Mouse (Mus musculus) right cerebral cortex, postnatal 36 days (tissue): ENCODE results near the gene Steap1.

ENCODE experiments used
- DNase-seq, 2 experiments: peaks; one replicate each; pipeline ENCODE4 v3.0.0; 2022; ENCODE audit warnings: low spot score in 2 of 2, mixed read lengths in 1 of 2

Gene Steap1

DNA sequence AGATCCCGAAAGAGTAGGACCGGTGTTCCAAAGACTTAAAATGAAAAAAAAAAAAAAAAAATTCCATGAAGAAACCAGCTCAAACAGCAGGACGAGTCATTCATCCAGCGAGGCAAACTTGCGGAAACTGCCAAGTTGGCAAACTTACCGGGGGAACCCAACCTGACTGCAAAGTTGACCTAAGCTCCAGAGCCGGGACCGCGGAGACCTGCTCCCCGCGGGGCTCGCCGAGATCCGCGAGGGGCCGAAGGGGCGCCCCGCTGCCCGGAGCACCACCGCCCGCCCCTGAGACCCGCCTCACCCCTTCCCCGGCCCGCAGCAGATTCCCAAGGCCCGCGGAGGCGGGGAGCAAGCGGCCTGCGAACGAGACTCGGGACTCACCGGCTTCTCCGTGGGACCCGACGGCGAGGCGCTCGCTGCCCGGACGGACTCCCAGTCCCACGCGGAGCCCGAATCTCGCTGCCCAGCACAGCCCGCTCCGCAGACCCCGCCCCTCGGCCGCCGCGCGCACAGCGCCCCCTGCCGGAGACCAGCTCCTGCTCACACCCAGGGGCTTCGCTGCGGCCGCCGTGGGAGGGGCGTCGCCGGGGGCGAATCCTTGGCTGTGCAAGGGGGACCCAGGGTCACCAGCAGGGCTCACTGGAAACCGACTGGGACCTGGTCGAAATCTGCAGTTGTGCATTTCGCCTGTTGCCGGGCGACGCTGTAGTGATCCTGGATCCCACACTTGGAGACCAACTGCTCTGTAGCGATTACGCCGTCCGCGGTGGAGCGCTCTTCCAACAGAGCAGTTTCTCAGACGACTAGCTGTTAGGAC is at the start of gene Steap1:
Gene Steap1 (minus strand): TSS at position 461 of the 817 bp plus-strand sequence.
- DNase-seq: peak; percentile 37 to 56

DNA sequence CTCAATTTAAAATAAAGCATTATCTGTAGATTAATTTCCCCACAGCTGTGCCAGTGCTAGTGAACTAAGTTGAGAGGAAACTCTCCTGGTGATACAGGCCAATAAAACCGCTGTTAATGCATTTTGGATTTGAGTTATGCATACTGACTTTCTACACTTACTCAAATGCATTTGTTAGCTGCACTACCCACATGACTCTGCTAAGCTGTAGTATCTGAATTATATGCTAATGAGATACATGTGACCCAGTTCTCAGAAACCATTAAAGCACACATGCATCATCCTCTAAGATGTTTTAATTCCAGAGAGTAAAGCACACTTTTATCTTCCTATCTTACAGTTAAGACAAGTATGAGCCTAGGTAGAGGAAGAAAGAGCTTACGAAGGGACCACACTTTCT is 38.0 kb upstream of the Steap1 start:
- no peak for DNase-seq

DNA sequence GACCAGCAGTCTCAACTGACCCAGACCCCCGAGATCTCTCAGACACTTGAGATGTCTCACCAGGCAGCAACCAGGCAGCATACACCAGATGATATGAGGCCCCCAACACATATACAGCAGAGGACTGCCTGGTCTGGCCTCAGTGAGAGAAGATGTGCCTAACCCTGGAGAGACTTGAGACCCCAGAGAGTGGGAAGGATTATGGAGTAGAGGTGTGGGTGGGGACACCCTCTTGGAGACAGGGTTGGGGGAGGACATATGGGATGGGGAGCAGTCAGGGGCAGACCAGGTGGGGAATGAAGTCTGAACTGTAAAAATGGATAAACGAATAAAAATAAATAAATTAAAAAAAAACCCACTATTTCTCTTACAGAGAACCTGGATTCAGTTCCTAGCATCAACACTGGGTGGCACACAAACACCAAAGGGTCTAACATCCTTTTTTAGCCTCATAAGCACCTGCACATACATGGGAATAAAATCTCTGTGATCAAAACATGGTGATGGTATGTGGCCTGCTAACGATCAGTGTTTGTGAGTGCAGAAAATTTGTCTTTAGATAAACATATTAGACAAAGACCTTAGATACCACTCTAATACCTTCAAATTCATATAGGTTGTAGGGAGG is 7.4 kb upstream of the Steap1 start:
- peak in 1 of 2 experiments; percentile 3 for DNase-seq

DNA sequence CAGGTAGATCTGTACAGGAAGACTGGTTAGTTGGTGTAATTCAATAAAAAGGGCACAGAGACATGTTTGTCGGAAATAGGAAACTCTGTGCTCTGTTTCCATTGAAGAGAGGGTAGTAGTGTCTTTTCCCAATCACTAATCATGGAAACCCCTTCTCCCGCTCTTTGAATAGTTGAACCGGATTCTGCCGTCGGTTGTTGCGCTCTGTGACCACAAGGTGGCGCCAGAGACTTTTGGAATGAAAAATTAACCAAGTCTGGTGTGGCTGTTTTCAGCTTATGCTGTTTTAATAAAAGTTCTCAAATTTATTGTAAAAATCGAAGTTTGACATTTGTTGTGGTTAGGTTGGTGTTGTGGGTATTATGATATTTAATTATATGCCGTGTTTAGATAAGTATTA is 5.9 kb upstream of the Steap1 start:
- DNase-seq: peak; percentile 25 to 35

DNA sequence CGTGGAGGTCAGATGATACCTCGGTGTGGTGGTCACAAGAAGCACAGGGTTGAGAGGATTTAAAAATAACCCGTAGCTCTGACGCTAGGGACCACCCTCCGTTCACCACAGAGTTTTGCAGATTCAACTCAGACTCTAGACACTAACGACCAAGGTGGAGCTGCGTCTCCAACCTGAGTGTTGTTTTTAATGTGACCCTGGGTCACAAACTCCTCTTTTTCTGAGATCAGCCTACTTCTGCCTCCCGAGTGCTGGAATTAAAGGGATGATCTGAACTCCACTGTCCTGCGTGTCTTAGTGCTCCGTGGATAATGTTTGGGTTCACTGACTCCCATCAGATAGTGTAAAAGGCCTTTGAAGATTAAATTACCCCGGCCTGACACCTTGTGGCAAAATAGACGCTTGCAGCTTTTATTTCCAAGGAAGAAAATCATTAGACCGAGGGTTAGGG is 671 bp upstream of the Steap1 start:
- peak; percentile 16 to 17 for DNase-seq

DNA sequence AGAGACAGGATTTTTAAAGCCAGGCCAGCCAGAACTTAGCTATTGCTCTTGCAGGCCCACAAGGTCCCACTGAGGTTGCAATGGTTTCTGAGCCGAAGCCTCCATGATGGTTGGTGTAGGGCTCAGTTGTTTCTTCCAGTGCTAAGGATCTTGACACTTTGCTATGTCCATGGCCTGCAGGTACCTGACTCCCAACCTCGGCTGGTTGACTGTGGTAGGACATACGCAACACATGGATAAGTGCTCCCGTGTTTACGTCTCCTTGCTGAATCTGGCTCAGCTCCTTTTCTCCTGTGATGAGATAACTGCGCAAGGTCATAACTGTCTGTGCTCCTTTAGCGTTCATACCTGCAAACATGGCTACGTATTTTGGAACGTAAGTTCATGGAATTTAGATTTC is 14.7 kb downstream of the Steap1 start:
- DNase-seq: no peak

DNA sequence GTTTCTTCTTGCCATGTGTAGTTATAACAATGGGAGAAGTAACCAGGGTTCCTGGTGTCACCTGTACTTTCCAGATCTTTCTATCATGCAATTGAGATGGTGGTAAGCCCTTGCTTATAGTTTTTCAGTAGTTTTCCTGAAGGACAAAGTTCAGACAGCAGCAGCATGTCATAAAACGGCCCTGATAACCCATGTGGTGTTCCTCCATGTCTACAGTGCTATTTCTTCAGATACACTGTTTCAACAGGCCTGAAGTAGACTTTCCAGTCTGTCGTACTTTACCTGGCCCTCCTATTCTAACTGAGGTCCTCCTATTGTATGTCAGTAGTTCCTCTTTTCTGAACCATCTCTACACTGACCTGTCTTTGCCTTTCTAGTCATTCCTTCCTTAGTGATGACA is 16.3 kb downstream of the Steap1 start:
- no peak for DNase-seq

DNA sequence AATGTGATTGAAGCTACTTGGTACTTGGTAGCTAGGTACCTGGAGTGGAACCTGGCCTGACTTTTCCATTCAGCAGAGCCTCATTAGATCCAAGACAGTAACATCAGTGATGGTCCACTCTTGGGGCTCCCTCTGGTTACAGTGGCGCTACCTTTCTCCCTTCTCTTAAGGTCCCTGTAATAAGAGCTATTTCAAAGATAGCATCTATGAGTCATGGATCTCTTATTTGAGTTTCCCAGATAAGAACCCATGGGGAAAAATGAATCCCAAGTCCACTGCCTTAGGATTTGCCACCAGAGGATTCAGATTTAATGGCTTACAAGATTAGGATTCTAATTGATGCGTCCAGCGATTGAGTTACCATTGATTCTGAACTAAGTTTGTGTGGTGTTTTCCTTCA is 16.9 kb downstream of the Steap1 start:
- no peak for DNase-seq

DNA sequence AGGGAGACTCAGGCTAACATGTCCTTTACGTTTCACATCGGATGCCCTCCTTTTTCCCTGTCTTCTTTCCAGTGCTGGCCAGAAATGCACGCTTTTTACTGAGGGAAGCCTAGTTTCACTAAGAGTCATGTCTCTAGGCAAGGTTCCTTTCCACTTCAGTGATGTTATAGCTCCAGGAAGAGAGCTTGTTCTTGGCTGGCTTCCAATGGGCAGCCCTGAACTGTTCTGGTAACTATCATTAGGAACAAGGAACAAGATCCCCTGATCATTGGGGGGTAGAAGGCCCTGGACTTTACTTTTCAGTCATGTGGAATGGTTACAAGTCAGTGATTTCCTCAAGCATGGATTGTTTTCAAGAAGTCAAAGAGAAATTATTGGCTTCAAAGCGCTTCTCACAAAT is 19.2 kb downstream of the Steap1 start:
- DNase-seq: no peak

DNA sequence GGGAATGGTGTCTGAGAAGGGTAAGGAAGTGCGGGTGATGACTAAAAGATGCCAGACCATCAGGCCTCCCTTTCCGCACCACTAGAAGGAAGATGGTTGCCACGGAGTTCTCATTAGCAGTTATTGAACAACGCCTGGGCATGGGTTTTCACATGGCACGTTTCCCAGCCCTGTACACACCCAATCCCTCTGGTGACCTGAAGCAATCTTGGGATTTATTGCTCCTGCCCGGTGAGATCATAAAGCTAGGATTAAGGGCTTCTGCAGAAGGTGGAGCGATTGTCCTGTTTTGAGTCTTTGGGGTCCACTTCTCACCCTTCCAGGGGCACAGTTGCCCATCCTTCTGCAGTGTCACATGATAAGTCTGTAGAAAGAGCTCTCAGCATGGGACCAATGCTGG is 26.9 kb downstream of the Steap1 start:
- DNase-seq: no peak

DNA sequence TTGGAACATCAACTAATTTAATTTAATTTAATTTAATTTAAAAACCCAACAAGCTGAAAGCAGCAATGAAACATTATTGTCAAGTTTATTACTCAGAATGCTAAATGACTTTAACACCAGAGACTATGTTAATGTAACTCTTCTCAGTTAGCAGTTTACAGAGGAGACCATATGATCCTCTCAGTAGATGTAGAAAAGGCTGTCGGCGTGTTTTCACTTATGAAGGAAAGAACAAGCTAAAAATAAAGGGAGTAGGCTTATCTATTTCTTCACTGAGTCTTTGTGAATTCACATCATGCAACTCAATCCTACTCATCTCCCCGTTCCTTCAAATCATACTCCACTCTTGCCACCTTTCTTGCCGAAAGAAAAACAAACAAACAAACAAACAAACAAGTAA is 38.1 kb downstream of the Steap1 start:
- no peak for DNase-seq

DNA sequence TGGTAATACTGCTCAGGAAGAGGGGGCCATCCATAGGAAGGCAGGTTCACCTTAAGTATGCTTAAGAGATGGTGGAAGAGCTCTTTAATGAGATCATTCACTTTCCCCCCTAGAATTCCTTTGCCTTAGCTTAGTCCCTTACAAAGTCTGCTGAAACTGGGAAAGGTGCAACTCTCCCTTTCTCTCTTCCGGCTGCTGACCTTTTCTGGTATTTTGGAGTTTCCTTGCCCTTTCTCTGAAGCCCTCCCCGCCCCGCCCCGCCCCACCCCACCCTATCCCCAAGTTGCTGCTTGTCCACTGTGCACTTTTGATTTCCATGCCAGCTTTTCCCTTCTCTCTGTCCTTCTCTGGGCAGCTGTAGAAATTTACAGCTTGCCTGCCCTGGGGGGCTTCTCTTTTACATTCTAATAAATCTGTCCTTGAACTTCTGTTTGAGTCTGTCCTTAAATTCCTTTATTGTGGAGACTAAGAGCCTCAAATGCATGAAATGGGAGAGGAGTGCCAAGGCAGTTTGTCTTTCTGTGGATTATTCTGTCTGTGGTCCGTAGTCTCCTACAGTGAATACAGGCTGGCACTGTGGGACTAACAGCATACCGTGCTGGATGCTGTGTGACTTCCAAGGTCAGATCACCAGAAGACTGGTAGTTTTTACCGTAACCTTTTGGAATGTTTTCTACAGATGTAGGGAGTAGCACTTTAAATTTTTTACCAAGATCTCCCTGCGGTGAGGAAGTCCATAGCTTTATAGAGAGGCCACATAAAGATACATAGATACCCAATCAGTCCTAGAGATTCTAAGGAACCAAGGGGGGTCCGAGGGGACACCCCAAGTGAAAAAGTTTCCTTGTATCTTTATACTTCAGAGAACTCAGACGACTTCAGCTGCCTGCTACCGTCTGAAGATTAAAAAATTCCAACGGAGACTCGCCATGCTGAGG is 41.5 kb downstream of the Steap1 start:
- DNase-seq: no peak

DNA sequence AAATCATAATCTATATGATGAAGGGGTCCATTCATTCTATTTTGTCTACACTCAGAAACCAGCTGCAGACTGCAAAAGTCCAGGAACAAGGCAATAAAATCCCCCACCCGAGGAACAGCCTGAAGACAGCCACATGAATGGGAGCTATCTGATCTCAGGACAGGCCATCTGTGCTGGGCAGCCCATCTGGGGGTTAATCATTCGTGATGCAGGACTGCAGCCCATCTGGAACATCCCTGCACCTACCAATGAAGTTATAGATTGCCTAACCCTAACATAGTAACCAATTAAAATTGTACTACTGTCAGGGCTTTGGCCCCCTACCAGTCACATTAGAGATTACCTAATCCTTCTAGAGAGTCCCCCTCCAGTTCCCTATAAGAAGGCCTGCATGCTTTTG is 44.1 kb downstream of the Steap1 start:
- no peak for DNase-seq

DNA sequence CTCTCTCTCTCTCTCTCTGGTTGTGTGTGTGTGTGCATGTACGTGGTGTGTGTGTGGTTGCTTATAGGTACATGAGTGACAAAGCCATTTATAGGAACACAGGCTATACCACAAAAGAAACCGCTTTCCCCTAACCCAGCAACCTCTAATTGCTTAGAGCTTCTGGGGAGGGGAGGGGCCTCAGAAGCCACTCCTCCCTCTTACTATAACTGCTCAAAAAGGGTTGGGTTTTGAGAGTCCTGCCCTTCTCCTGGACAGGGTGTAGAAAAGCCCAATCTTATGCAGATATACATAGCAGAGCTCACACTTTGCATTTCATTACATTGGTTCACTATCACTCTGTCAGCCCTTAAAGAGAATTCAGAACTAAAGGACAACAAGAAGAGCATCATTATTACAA is 48.7 kb downstream of the Steap1 start:
- no peak for DNase-seq

DNA sequence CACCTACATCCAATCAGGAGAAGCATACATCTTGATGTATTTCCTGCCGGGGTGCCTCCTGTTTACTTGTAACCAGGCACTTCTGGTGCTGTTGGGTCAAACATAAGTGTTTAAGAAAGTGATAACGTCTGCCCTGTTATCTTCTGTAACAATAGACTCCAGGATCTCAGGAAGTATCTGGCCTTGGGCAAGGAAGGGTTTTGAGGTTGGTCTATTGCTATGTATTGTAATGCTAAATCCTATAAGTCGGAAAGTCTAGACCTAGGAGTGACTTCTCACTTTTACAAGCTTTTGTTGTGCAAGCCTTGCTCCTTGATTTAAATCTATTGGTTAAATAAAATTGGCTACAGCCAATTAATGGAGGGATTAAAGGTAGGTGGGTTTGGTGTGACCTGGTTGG is 50.3 kb downstream of the Steap1 start:
- DNase-seq: no peak

DNA sequence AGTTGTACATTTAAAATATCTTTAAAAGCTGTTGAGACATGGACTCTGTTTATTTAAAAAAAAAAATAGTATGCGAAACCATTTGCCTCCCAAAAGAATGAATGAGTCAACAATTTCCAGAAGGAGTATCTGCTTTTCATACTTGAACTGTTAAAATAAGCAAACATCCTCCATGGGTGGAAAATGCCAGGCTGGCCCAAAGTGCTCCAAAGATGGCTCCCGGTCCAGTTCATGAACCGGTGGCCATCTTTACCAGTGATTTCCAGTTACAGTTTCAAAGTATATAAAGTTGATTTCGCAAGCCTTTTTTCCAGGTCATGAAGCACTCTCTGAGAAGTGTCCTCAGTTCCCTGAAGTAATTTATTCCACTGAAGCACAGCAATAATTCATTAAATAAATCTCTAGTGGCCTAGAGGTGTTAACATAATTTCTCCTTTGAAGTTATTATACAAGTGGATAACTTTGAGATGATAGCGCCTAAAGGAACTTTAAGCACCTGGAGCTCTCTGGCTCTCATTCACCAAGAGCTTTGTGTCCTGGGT is 53.7 kb downstream of the Steap1 start:
- no peak for DNase-seq

DNA sequence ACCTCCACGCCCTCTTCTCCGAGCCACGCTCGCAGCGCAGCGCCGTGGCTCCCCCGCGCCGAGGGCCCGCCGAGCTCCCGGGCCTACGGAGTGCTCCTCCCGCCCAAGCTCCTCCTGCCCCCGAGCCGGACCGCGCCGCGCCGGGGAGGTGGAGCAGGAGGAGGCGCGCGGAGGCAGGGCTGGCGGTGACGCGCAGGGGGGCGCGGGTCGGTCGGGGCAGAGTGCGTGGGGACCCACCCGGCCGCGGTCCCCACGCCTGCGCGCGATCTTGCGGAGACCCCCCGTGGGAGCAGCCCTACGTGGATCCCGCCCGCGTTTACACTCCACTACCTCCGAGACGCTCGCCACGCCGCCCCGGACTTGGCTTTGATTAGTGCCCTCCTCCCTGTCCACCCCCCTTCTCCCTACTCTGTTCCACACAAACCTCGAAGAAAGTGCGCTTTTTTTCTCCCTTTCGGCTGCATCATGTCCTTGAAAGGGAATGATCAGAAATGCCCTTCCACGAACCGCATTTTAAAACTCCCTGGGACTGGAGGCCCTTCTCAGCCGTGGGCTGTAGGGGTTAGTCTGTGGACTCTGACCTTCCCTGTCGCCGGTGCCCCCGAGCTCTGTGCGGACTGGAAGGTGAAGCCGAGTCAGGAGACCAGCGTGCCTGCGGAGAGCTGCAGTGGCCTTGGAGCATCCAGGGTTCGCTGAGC is 55.0 kb downstream of the Steap1 start, which contains the start of gene Steap2:
Gene Steap2 (minus strand): TSS at position 623 of the 698 bp plus-strand sequence.
- peak in 1 of 2 experiments; percentile 8 for DNase-seq

DNA sequence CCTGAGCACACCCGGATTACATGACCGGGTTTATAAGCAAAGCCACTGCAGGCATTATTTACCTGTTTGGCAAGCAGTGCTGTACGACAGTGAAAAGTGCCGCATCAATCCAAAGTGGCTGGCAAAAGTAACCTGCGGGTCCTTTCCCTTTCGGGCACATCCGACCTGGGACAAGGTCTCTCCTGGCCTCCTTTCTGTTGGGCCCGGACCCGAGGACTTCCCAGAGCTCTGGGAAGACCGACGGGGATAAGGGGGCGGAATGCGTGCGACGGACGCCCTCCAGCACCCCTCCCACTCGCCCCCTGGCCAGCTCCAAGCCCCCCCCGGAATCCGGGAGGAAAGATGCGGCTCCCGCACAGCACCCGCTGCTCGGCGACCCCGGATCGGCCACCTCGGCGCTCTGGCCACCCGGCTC is 55.6 kb downstream of the Steap1 start:
- no peak for DNase-seq

DNA sequence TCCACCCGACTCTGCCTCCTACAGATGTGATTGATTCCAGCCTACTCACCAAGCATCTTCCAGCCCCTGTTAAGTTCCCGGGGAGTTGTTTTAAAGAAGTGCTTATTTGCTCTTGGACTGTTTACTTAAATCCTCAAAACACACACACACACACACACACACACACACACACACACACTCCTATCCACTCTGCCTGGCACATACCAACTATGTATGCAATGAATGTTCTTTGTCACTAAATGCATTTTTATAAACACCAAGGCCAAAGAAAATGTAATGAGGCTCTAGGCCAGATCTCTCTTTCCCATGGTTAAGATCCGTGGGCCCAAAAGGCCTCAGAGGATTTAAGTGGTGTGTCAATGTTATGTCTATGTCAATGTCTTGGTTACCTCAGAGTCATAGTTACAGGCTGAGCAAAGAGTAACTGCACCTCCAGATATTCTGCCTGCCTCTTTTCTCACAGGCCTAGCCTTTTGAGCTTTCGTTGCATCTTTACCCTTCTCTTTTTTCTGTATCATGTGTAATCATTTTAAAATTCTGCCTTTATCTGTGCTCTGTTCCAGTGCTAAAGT is 56.9 kb downstream of the Steap1 start:
- no peak for DNase-seq

DNA sequence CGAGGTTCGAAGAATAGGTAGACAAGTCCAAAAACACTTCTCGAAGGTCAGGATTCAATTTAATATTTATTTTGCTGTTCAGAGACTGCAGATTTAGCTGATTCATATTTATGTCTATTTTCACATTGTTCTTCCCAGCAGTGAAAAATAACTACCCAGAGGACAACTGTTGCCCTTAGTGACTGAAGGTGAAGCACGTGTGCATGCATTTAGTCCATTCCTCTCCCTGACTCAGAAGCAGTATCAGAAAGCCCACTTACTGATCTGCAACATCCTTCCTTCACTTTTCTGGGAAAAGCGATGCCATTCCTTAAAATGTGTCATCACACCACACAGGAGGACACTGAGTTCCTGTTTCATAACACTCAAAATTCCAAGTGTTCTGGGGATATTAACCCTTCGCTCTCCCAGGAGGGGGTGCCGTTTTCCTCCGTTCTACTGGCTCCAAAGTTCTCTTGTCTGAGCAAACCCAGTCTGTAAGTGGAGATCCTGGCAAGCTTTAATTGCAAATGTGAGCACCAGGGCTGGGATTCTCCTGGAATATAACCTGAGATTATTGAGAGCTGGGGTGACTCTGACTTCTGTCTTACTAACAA is 60.1 kb downstream of the Steap1 start:
- no peak for DNase-seq
